Mouse (Mus musculus): ENCODE results near the gene Syne2.

GRCm38 (mm10) chr12:75966441-75967195 is 148.7 kb downstream of the Syne2 start:
- TF ChIP-seq CTCF (IDR thresholded peaks at IDR 0.05; ENCODE audit: extremely low read depth, insufficient read depth, insufficient read length, insufficient replicate concordance) (no peak), POLR2A (IDR thresholded peaks at IDR 0.05; ENCODE audit: low read depth, low read length) (no peak)

Data from spleen, adult 2 months (tissue).